Mouse (Mus musculus) thymus, postnatal 36 days (tissue): Measurements from ENCODE around the gene Vax2.

Experiments used
- DNase-seq, 2 experiments: peaks; one replicate each; pipeline ENCODE4 v3.0.0; 2022; ENCODE audit warnings: mixed read lengths in 2 of 2

The Vax2 gene

GRCm38 (mm10) chr6:83768485-83768884 is 57.4 kb downstream of the Vax2 start:
- no peak for DNase-seq

DNA sequence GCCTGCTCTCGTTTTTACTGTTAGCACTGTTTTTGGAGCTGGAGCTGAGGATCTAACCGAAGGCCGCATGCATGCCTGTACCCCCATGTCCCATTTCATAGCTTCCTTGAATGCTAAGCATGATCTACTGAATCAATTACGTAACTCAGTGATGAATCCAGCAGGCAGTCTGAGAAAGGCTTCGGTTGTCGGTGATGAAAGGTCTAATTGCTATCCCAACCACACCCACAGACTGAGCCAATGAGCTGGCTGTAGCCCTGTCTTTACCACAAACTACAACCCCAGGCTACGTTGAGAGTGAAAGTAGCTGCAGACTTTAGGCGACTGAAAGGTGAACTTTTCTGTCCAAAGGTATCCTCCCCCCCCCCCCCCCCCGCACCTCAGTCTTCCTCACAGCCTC is 63.1 kb downstream of the Vax2 start:
- DNase-seq = no peak

DNA sequence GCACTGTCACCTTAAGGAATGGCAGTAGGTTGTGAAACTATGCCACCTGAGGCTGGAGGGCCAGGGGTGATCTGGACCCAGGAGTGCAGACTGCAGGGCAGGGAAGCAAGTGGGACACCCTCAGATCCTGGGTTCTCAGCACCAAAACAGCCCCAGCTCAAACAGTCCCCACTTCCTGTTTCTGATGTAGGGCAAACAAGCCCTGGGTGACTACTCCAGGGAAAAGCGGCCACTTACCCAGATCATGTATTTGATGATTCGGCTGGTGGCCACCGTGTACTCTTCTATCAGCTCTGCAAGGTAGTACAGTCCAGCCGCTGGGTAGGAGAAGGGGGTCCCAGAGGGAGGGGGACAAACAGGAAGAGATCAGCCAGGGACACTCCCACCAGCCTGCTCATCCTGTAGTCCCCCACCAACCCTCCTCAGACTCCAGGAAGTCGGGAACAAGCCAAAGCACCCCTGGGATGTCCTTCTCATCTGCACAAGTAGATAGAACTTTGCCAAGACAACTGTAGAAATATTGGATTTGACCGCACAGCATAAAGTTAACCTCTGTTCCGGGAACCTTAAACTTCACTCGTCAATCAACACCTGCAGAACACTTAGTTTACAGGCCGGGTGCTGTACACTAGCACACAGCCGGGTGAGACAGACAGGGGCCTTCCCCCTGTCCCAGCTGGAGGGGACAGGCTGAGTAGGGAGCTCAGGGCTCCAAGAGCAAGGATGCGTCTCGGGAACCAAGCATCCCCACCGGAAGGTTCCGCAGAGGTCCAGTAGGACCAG is 63.9 kb downstream of the Vax2 start:
- peak; percentile 49 to 52 for DNase-seq

DNA sequence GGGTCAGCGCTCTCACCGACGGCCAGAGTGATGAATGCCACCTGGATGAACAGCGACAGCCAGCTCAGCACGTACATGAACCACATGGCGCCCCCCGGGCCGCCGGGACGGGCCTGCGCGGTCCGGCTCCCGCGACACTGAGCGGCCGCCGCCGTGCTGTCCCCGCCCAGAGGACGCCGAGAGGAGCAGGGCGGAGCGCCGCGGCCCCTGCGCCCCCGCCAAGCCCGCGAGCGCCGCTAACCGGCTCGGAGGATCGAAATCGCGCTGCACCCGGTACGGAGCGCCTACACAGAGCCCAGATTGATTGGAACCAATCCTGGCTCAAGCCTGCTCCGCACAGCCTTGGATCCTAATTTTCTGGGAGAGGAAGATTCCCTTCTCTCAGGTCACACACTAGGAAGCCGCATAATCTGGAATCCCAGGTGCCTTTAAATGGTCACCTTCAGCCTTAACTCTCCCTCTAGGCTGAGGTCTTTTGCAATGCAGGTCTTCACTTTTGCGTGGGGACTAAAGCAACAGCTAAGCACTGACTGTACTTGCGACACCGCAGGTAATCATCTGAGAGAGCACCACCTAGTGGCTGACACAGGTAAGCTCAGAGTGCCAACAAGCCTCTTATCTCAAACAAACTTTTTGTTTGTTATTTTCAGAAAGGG is 64.7 kb downstream of the Vax2 start, which contains the start of gene Tex261:
Gene Tex261, minus strand, starts transcription at position 176 of the 656 bp plus-strand sequence.
- peak; percentile 89 for DNase-seq

- DNase-seq = no peak
Measured at GRCm38 (mm10) chr6:83778306-83778705, 67.2 kb downstream of the Vax2 start.

GRCm38 (mm10) chr6:83779026-83779425 is 68.0 kb downstream of the Vax2 start:
- peak; percentile 48 to 59 for DNase-seq

- no peak for DNase-seq
Measured at GRCm38 (mm10) chr6:83786426-83786825, 75.4 kb downstream of the Vax2 start.
